Mouse (Mus musculus): ENCODE results near the gene Abca3. TPM values are rescaled to one million over a fixed set of nuclear protein-coding genes. Genes with fewer than 3 reads are reported as not detected.
"Not testable (repeated sequence)": the region's sequence is repeated elsewhere in the genome, so short reads cannot be mapped to it uniquely, and the experiment has no call there.

The Abca3 gene
- polyA plus RNA-seq, 1 experiment from 2014 or later = 12.8 TPM

GRCm38 (mm10) chr17:24416051-24416652 lies 64.4 kb downstream of the Abca3 start:
- no peak overlapping the region for H3K27ac ChIP-seq (ENCODE audit: low read depth)
- H3K9me3 ChIP-seq (ENCODE audit: control insufficient read depth, low read length) = no peaks in the 10 kb centered on the region
- ATAC-seq (replicated peaks; ENCODE audit: low FRiP score, low TSS enrichment, low read depth) (no peak), DNase-seq (ENCODE audit: low spot score) (no peak)
- peaks cover 16% of the 10 kb centered on the region for H3K4me1 ChIP-seq (replicated peaks; ENCODE audit: control insufficient read depth, insufficient read depth, low read length)
- H3K9ac ChIP-seq (ENCODE audit: low read length) = peak overlapping the region; percentile 86
- H3K4me3 ChIP-seq (ENCODE audit: low read depth, low read length) = peak overlapping the region; percentile 94
- 79% methylated on average over 3 of the region's 3 CpGs for WGBS
- H3K27me3 ChIP-seq (replicated peaks; ENCODE audit: control insufficient read depth, insufficient read depth, low read length) = no peaks in the 10 kb centered on the region
- peaks cover 58% of the 10 kb centered on the region for H3K36me3 ChIP-seq (ENCODE audit: control insufficient read depth, insufficient read depth, low read length)
- H3K4me2 ChIP-seq (ENCODE audit: low read length) = peak overlapping the region; percentile 95

DNA sequence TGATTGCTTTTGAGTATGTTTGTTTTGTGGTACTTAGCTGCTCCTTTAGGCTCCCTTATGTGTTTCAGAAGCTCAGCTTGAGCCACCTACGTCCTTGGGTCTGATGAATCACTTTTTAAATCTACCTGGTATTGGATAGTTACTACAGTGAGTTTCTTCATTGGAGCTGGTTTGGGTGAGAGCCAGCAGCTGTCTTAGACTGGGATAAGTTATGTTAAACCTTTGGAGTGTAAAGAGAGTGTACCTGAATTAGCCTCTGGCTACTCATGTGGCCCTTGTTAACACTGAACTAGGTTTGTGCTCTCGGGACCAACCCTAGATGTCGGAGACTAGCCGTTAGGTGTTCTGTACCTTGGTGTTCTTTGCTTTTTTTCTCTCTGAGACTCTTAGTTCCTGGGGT lies 71.4 kb downstream of the Abca3 start:
- Histone ChIP-seq H3K27ac (ENCODE audit: low read depth) (no peak overlapping the region), H3K4me1 (replicated peaks; ENCODE audit: control insufficient read depth, insufficient read depth, low read length) (peaks cover 5% of the 10 kb centered on the region), H3K9me3 (ENCODE audit: control insufficient read depth, low read length) (no peaks in the 10 kb centered on the region), H3K4me3 (ENCODE audit: low read depth, low read length) (no peak overlapping the region), H3K27me3 (replicated peaks; ENCODE audit: control insufficient read depth, insufficient read depth, low read length) (no peaks in the 10 kb centered on the region), H3K36me3 (ENCODE audit: control insufficient read depth, insufficient read depth, low read length) (peaks cover 74% of the 10 kb centered on the region), H3K4me2 (ENCODE audit: low read length) (no peak overlapping the region), H3K9ac (ENCODE audit: low read length) (no peak overlapping the region)
- ATAC-seq (replicated peaks; ENCODE audit: low FRiP score, low TSS enrichment, low read depth) = no peak
- 95% methylated on average over 4 of the region's 4 CpGs for WGBS
- no peak for DNase-seq (ENCODE audit: low spot score)

- H3K4me3 ChIP-seq (ENCODE audit: low read depth, low read length) = no peak overlapping the region
- ATAC-seq (replicated peaks; ENCODE audit: low FRiP score, low TSS enrichment, low read depth) = no peak
- H3K4me2 ChIP-seq (ENCODE audit: low read length) = no peak overlapping the region
- no peak for DNase-seq (ENCODE audit: low spot score)
- H3K9ac ChIP-seq (ENCODE audit: low read length) = no peak overlapping the region
- peaks cover 60% of the 10 kb centered on the region for H3K36me3 ChIP-seq (ENCODE audit: control insufficient read depth, insufficient read depth, low read length)
- H3K27me3 ChIP-seq (replicated peaks; ENCODE audit: control insufficient read depth, insufficient read depth, low read length) = no peaks in the 10 kb centered on the region
- H3K27ac ChIP-seq (ENCODE audit: low read depth) = no peak overlapping the region
- peaks cover 5% of the 10 kb centered on the region for H3K4me1 ChIP-seq (replicated peaks; ENCODE audit: control insufficient read depth, insufficient read depth, low read length)
- H3K9me3 ChIP-seq (ENCODE audit: control insufficient read depth, low read length) = no peaks in the 10 kb centered on the region
- 94% methylated on average over 5 of the region's 5 CpGs for WGBS
These were observed 72.7 kb downstream of the Abca3 start for GRCm38 (mm10) chr17:24424489-24424888.

- not testable (repeated sequence) for H3K27ac ChIP-seq (ENCODE audit: low read depth); H3K4me2 ChIP-seq (ENCODE audit: low read length); H3K9ac ChIP-seq (ENCODE audit: low read length); H3K4me3 ChIP-seq (ENCODE audit: low read depth, low read length); H3K9me3 ChIP-seq (ENCODE audit: control insufficient read depth, low read length); DNase-seq (ENCODE audit: low spot score); H3K27me3 ChIP-seq (replicated peaks; ENCODE audit: control insufficient read depth, insufficient read depth, low read length); H3K4me1 ChIP-seq (replicated peaks; ENCODE audit: control insufficient read depth, insufficient read depth, low read length); ATAC-seq (replicated peaks; ENCODE audit: low FRiP score, low TSS enrichment, low read depth)
- 83% methylated on average over 5 of the region's 8 CpGs for WGBS
- peaks cover 51% of the 10 kb centered on the region for H3K36me3 ChIP-seq (ENCODE audit: control insufficient read depth, insufficient read depth, low read length)
These were observed 73.6 kb downstream of the Abca3 start for GRCm38 (mm10) chr17:24425326-24425725.

- H3K4me1 ChIP-seq (replicated peaks; ENCODE audit: control insufficient read depth, insufficient read depth, low read length) = peaks cover 5% of the 10 kb centered on the region
- H3K9me3 ChIP-seq (ENCODE audit: control insufficient read depth, low read length) = no peaks in the 10 kb centered on the region
- H3K4me3 ChIP-seq (ENCODE audit: low read depth, low read length) = no peak overlapping the region
- peak overlapping the region; percentile 93; the same call in 1 of the 2 replicates for H3K27ac ChIP-seq (ENCODE audit: low read depth)
- WGBS = 86% methylated on average over 7 of the region's 7 CpGs
- no peak for DNase-seq (ENCODE audit: low spot score)
- no peak overlapping the region; the same call in 1 of the 2 replicates for H3K4me2 ChIP-seq (ENCODE audit: low read length)
- H3K9ac ChIP-seq (ENCODE audit: low read length) = no peak overlapping the region
- peaks cover 46% of the 10 kb centered on the region for H3K36me3 ChIP-seq (ENCODE audit: control insufficient read depth, insufficient read depth, low read length)
- H3K27me3 ChIP-seq (replicated peaks; ENCODE audit: control insufficient read depth, insufficient read depth, low read length) = no peaks in the 10 kb centered on the region
- ATAC-seq (replicated peaks; ENCODE audit: low FRiP score, low TSS enrichment, low read depth) = 0 out of 2 replicates have a peak, but pooled peaks have one; percentile 0
These were observed 74.2 kb downstream of the Abca3 start for GRCm38 (mm10) chr17:24425905-24426304.

DNA sequence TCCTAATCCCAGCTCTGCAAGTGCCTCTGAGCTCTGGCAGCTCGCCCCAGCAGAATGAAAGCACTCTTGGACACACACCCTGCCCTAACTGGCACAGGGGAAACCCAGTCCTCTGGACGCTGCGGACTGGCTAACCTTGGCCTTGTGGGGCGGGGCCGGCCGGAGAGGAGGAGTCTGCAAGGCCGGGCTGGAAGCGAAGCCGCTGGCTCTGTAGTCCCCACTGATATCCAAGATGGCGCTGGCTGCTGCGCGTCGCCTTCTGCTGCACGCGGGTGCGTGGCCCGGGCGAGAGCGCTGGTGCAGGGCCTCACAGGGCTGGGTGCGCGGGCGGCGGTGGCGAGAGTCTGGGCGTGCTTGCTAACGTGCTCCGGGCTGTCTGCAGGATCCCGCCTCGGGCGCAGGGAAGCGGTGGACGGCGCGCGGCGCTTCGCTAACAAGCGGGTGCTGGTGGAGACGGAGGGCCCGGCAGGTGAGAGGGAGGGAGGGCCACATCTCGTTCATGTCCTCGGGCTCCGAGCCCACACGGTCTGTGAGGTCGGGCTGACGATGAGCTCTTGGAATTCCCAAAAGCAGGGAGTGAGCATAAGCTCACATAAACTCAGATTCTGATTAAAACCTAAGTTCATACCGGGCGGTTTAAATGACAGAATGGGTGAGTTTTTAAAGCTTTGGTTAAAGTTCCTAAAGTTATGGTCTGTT lies 74.9 kb downstream of the Abca3 start, which contains the start of gene Eci1:
Gene Eci1, plus strand, starts transcription at position 171 of the 699 bp plus-strand sequence.
- Histone ChIP-seq H3K36me3 (ENCODE audit: control insufficient read depth, insufficient read depth, low read length) (peaks cover 38% of the 10 kb centered on the region), H3K27ac (ENCODE audit: low read depth) (peak within 1 kb of the TSS; percentile 93), H3K27me3 (replicated peaks; ENCODE audit: control insufficient read depth, insufficient read depth, low read length) (no peaks in the 10 kb centered on the region), H3K9ac (ENCODE audit: low read length) (peak within 1 kb of the TSS; percentile 86), H3K4me2 (ENCODE audit: low read length) (peak within 1 kb of the TSS; percentile 74), H3K9me3 (ENCODE audit: control insufficient read depth, low read length) (no peaks in the 10 kb centered on the region), H3K4me3 (ENCODE audit: low read depth, low read length) (peak within 1 kb of the TSS; percentile 83), H3K4me1 (replicated peaks; ENCODE audit: control insufficient read depth, insufficient read depth, low read length) (peaks cover 5% of the 10 kb centered on the region)
- WGBS = under 1% methylated on average over 48 of the region's 48 CpGs
- DNase-seq (ENCODE audit: low spot score) = peak; percentile 91
- ATAC-seq (replicated peaks; ENCODE audit: low FRiP score, low TSS enrichment, low read depth) = peak; percentile 98

GRCm38 (mm10) chr17:24427170-24427557 lies 75.4 kb downstream of the Abca3 start:
- Histone ChIP-seq H3K9ac (ENCODE audit: low read length) (peak overlapping the region; percentile 86), H3K4me2 (ENCODE audit: low read length) (peak overlapping the region; percentile 74), H3K4me1 (replicated peaks; ENCODE audit: control insufficient read depth, insufficient read depth, low read length) (peaks cover 5% of the 10 kb centered on the region), H3K9me3 (ENCODE audit: control insufficient read depth, low read length) (no peaks in the 10 kb centered on the region), H3K27ac (ENCODE audit: low read depth) (peak overlapping the region; percentile 93), H3K4me3 (ENCODE audit: low read depth, low read length) (peak overlapping the region; percentile 83), H3K27me3 (replicated peaks; ENCODE audit: control insufficient read depth, insufficient read depth, low read length) (no peaks in the 10 kb centered on the region), H3K36me3 (ENCODE audit: control insufficient read depth, insufficient read depth, low read length) (peaks cover 33% of the 10 kb centered on the region)
- 5% methylated on average over 8 of the region's 8 CpGs for WGBS
- DNase-seq (ENCODE audit: low spot score) (peak; percentile 56), ATAC-seq (replicated peaks; ENCODE audit: low FRiP score, low TSS enrichment, low read depth) (no peak; the same call in 1 of the 2 replicates)

GRCm38 (mm10) chr17:24429201-24429983 lies 77.6 kb downstream of the Abca3 start:
- WGBS = 83% methylated on average over 14 of the region's 14 CpGs
- no peaks in the 10 kb centered on the region for H3K9me3 ChIP-seq (ENCODE audit: control insufficient read depth, low read length)
- ATAC-seq (replicated peaks; ENCODE audit: low FRiP score, low TSS enrichment, low read depth) = no peak
- peaks cover 17% of the 10 kb centered on the region for H3K36me3 ChIP-seq (ENCODE audit: control insufficient read depth, insufficient read depth, low read length)
- no peak for DNase-seq (ENCODE audit: low spot score)
- no peak overlapping the region for H3K4me2 ChIP-seq (ENCODE audit: low read length)
- peaks cover 5% of the 10 kb centered on the region for H3K4me1 ChIP-seq (replicated peaks; ENCODE audit: control insufficient read depth, insufficient read depth, low read length)
- no peak overlapping the region for H3K9ac ChIP-seq (ENCODE audit: low read length)
- H3K27me3 ChIP-seq (replicated peaks; ENCODE audit: control insufficient read depth, insufficient read depth, low read length) = no peaks in the 10 kb centered on the region
- no peak overlapping the region for H3K4me3 ChIP-seq (ENCODE audit: low read depth, low read length)
- H3K27ac ChIP-seq (ENCODE audit: low read depth) = no peak overlapping the region
